Mouse (Mus musculus): Measurements from ENCODE around the gene Tprkb. TPM values are rescaled to one million over a fixed set of nuclear protein-coding genes. Genes with fewer than 3 reads are reported as not detected.

The Tprkb gene
- polyA plus RNA-seq, 1 experiment from 2014 or later = 48.4 TPM

Other genes starting within 250 kb of the Tprkb start
- gene Nat8f7, start 198.7 kb upstream of the Tprkb start, polyA plus RNA-seq (2015; fragmentation: Nextera tagmentation; extraction: Ambion mirVana) = 0.21 TPM in 1 of 2 replicates, not detected in the other
- gene Nat8f3, start 146.1 kb upstream of the Tprkb start, polyA plus RNA-seq (2015; fragmentation: Nextera tagmentation; extraction: Ambion mirVana) = 0.09 TPM in 1 of 2 replicates, not detected in the other
- gene Nat8f6, start 90.9 kb upstream of the Tprkb start, polyA plus RNA-seq (2015; fragmentation: Nextera tagmentation; extraction: Ambion mirVana) = not detected in 2 replicates
- gene Nat8f5, start 90.9 kb upstream of the Tprkb start, polyA plus RNA-seq (2015; fragmentation: Nextera tagmentation; extraction: Ambion mirVana) = 0.59 and 0.65 TPM in 2 replicates
- gene Nat8, start 79.8 kb upstream of the Tprkb start, polyA plus RNA-seq (2015; fragmentation: Nextera tagmentation; extraction: Ambion mirVana) = 7.3 and 12.6 TPM in 2 replicates
- gene Nat8f2, start 42.7 kb upstream of the Tprkb start, polyA plus RNA-seq (2015; fragmentation: Nextera tagmentation; extraction: Ambion mirVana) = 0.04 TPM in 1 of 2 replicates, not detected in the other
- gene Nat8f4, start 7.0 kb upstream of the Tprkb start, polyA plus RNA-seq (2015; fragmentation: Nextera tagmentation; extraction: Ambion mirVana) = 6.3 and 6.4 TPM in 2 replicates
- 12.0 and 14.0 TPM in 2 replicates for gene Nat8f1, start 3.8 kb downstream of the Tprkb start, polyA plus RNA-seq (2015; fragmentation: Nextera tagmentation; extraction: Ambion mirVana)
- 34.2 and 41.1 TPM in 2 replicates for gene Dusp11, start 49.8 kb downstream of the Tprkb start, polyA plus RNA-seq (2015; fragmentation: Nextera tagmentation; extraction: Ambion mirVana)
- gene Figla, start 104.3 kb downstream of the Tprkb start, polyA plus RNA-seq (2015; fragmentation: Nextera tagmentation; extraction: Ambion mirVana) = not detected in 2 replicates
- gene Add2, start 116.8 kb downstream of the Tprkb start, polyA plus RNA-seq (2015; fragmentation: Nextera tagmentation; extraction: Ambion mirVana) = 5.5 and 8.0 TPM in 2 replicates

All from intestine, embryonic 16.5 days (tissue).